Mouse (Mus musculus) midbrain, embryonic 14.5 days (tissue): Measurements from ENCODE around the gene Olfr1412. TPM values are rescaled to one million over a fixed set of nuclear protein-coding genes. Genes with fewer than 3 reads are reported as not detected.

ENCODE experiments used
- ATAC-seq: fragments of 200-750 bp; cut with Nextera tagmentation; 2 replicates; pipeline ENCODE4 v1.8.0; 2017; ENCODE audit warnings: moderate number of reproducible peaks, moderate library complexity; ENCODE audit not compliant: low FRiP score, low TSS enrichment
- DNase-seq: peaks from one replicate; pipeline ENCODE4 v3.0.0-alpha.2; 2015
- H3K27ac ChIP-seq: fragments of 300-500 bp; sonication (generic); replicated peaks from 2 replicates; pipeline ENCODE4 v1.5.1; 2014; ENCODE audit warnings: mild to moderate bottlenecking, low read depth, low read length, moderate library complexity
- H3K27me3 ChIP-seq: fragments of 300-500 bp; sonication (generic); 2 replicates; pipeline ENCODE4 v1.6.1; 2014; ENCODE audit warnings: low read length, control low read depth, mixed read lengths; ENCODE audit not compliant: control insufficient read depth, insufficient read depth
- H3K36me3 ChIP-seq: fragments of 300-500 bp; sonication (generic); 2 replicates; pipeline ENCODE4 v1.6.1; 2014; ENCODE audit warnings: low read length, control low read depth; ENCODE audit not compliant: control insufficient read depth, insufficient read depth
- H3K4me1 ChIP-seq: fragments of 300-500 bp; sonication (generic); 2 replicates; pipeline ENCODE4 v1.6.1; 2014; ENCODE audit warnings: mild to moderate bottlenecking, antibody characterized with exemption, low read length, control low read depth; ENCODE audit not compliant: control insufficient read depth, insufficient read depth
- H3K4me2 ChIP-seq: fragments of 300-500 bp; sonication (generic); 2 replicates; pipeline ENCODE4 v1.6.1; 2014; ENCODE audit warnings: mild to moderate bottlenecking, low read length, moderate library complexity
- H3K4me3 ChIP-seq: fragments of 300-500 bp; sonication (generic); replicated peaks from 2 replicates; pipeline ENCODE4 v1.5.1; 2014; ENCODE audit warnings: low read depth, low read length
- H3K9ac ChIP-seq: fragments of 300-500 bp; sonication (generic); replicated peaks from 2 replicates; pipeline ENCODE4 v1.6.1; 2014; ENCODE audit warnings: mild to moderate bottlenecking, low read length, moderate library complexity
- H3K9me3 ChIP-seq: fragments of 300-500 bp; sonication (generic); 2 replicates; pipeline ENCODE4 v1.6.1; 2016; ENCODE audit warnings: low read length, control low read depth, mixed read lengths; ENCODE audit not compliant: control insufficient read depth
- WGBS: fragments of 180-500 bp; shearing (Covaris S2); extraction: QIAGEN DNeasy Blood & Tissue Kit; methylation state at CpG from one replicate; pipeline ENCODE4 v1.1.7; 2014; 5-methylcytosine and 5-hydroxymethylcytosine counted together
- polyA plus RNA-seq: library from polyadenylated mRNA; unstranded; fragments of >200 nt; fragmentation: Nextera tagmentation; extraction: Ambion mirVana; gene quantifications from 2 replicates; pipeline ENCODE4 v1.2.1, GENCODE M21; 2014

The Olfr1412 gene
- not detected in 2 replicates for polyA plus RNA-seq

GRCm38 (mm10) chr1:92585479-92585878 is at the start of gene Olfr1412:
Olfr1412 (plus strand) TSS chr1:92585779.
- DNase-seq: no peak
- whole genome bisulfite sequencing: 90% methylated on average over 2 of the region's 2 CpGs
- H3K4me2 ChIP-seq: no peak within 1 kb of the TSS
- H3K27me3 ChIP-seq: no peaks in the 10 kb centered on the region
- ATAC-seq: no peak
- H3K36me3 ChIP-seq: no peaks in the 10 kb centered on the region
- H3K27ac ChIP-seq: no peak within 1 kb of the TSS
- H3K9me3 ChIP-seq: no peaks in the 10 kb centered on the region
- H3K4me1 ChIP-seq: no peaks in the 10 kb centered on the region
- no peak within 1 kb of the TSS for H3K9ac ChIP-seq
- no peak within 1 kb of the TSS for H3K4me3 ChIP-seq

- no peaks in the 10 kb centered on the region for H3K9me3 ChIP-seq
- WGBS: 48% methylated on average over 5 of the region's 5 CpGs
- DNase-seq: no peak
- no peaks in the 10 kb centered on the region for H3K27me3 ChIP-seq
- H3K4me3 ChIP-seq: no peak overlapping the region
- no peak for ATAC-seq
- no peaks in the 10 kb centered on the region for H3K36me3 ChIP-seq
- no peaks in the 10 kb centered on the region for H3K4me1 ChIP-seq
- no peak overlapping the region for H3K27ac ChIP-seq
- no peak overlapping the region for H3K9ac ChIP-seq
- no peak overlapping the region for H3K4me2 ChIP-seq
These were observed 48.6 kb upstream of the Olfr1412 start for GRCm38 (mm10) chr1:92536972-92537371.

- Histone ChIP-seq H3K27ac (no peak overlapping the region), H3K4me1 (no peaks in the 10 kb centered on the region), H3K27me3 (no peaks in the 10 kb centered on the region), H3K4me3 (no peak overlapping the region), H3K4me2 (no peak overlapping the region), H3K9me3 (no peaks in the 10 kb centered on the region), H3K36me3 (no peaks in the 10 kb centered on the region), H3K9ac (no peak overlapping the region)
- 46% methylated on average over 2 of the region's 2 CpGs for WGBS
- DNase-seq (no peak), ATAC-seq (no peak)
These were observed 46.5 kb upstream of the Olfr1412 start for GRCm38 (mm10) chr1:92539071-92539470.

- no peaks in the 10 kb centered on the region for H3K36me3 ChIP-seq
- no peak overlapping the region for H3K9ac ChIP-seq
- DNase-seq: no peak
- no peaks in the 10 kb centered on the region for H3K27me3 ChIP-seq
- 82% methylated on average over 2 of the region's 2 CpGs for WGBS
- no peak overlapping the region for H3K4me3 ChIP-seq
- no peaks in the 10 kb centered on the region for H3K4me1 ChIP-seq
- H3K27ac ChIP-seq: no peak overlapping the region
- no peak overlapping the region for H3K4me2 ChIP-seq
- no peak for ATAC-seq
- no peaks in the 10 kb centered on the region for H3K9me3 ChIP-seq
These were observed 39.6 kb upstream of the Olfr1412 start for GRCm38 (mm10) chr1:92545929-92546328.

GRCm38 (mm10) chr1:92571022-92571421 is 14.6 kb upstream of the Olfr1412 start, which contains the start of gene Olfr1413:
Olfr1413 (plus strand) TSS chr1:92571322.
- Histone ChIP-seq H3K9ac (no peak within 1 kb of the TSS), H3K36me3 (no peaks in the 10 kb centered on the region), H3K4me3 (no peak within 1 kb of the TSS), H3K4me1 (no peaks in the 10 kb centered on the region), H3K4me2 (no peak within 1 kb of the TSS), H3K9me3 (no peaks in the 10 kb centered on the region), H3K27ac (no peak within 1 kb of the TSS), H3K27me3 (no peaks in the 10 kb centered on the region)
- no peak for ATAC-seq
- WGBS: 89% methylated on average over 3 of the region's 3 CpGs
- DNase-seq: no peak

GRCm38 (mm10) chr1:92594111-92594510 is 8.5 kb downstream of the Olfr1412 start, which contains the start of gene Olfr1411:
Olfr1411 (plus strand) TSS chr1:92594411.
- Histone ChIP-seq H3K9me3 (no peaks in the 10 kb centered on the region), H3K36me3 (no peaks in the 10 kb centered on the region), H3K27ac (no peak within 1 kb of the TSS), H3K4me1 (no peaks in the 10 kb centered on the region), H3K27me3 (no peaks in the 10 kb centered on the region), H3K4me3 (no peak within 1 kb of the TSS), H3K4me2 (no peak within 1 kb of the TSS), H3K9ac (no peak within 1 kb of the TSS)
- no peak for DNase-seq
- ATAC-seq: no peak

GRCm38 (mm10) chr1:92596019-92596418 is 10.4 kb downstream of the Olfr1412 start:
- Histone ChIP-seq H3K27me3 (no peaks in the 10 kb centered on the region), H3K9me3 (no peaks in the 10 kb centered on the region), H3K36me3 (no peaks in the 10 kb centered on the region), H3K9ac (no peak overlapping the region), H3K4me2 (no peak overlapping the region), H3K4me3 (no peak overlapping the region), H3K4me1 (no peaks in the 10 kb centered on the region), H3K27ac (no peak overlapping the region)
- WGBS: 85% methylated on average over 3 of the region's 3 CpGs
- DNase-seq (no peak), ATAC-seq (no peak)

- DNase-seq: no peak
- no peaks in the 10 kb centered on the region for H3K4me1 ChIP-seq
- no peaks in the 10 kb centered on the region for H3K27me3 ChIP-seq
- no peak for ATAC-seq
- no peak within 1 kb of the TSS for H3K9ac ChIP-seq
- no peaks in the 10 kb centered on the region for H3K9me3 ChIP-seq
- WGBS: 97% methylated on average over 1 of the region's 1 CpGs
- H3K4me2 ChIP-seq: no peak within 1 kb of the TSS
- no peaks in the 10 kb centered on the region for H3K36me3 ChIP-seq
- H3K4me3 ChIP-seq: no peak within 1 kb of the TSS
- no peak within 1 kb of the TSS for H3K27ac ChIP-seq
These were observed 19.9 kb downstream of the Olfr1412 start, which contains the start of gene Olfr1410 for GRCm38 (mm10) chr1:92605482-92605881. Olfr1410 (plus strand) TSS chr1:92605782.

GRCm38 (mm10) chr1:92607711-92608110 is 22.1 kb downstream of the Olfr1412 start:
- H3K9ac ChIP-seq: no peak overlapping the region
- DNase-seq: no peak
- H3K4me2 ChIP-seq: no peak overlapping the region
- H3K4me3 ChIP-seq: no peak overlapping the region
- no peaks in the 10 kb centered on the region for H3K27me3 ChIP-seq
- ATAC-seq: no peak
- H3K27ac ChIP-seq: no peak overlapping the region
- no peaks in the 10 kb centered on the region for H3K4me1 ChIP-seq
- H3K9me3 ChIP-seq: no peaks in the 10 kb centered on the region
- no peaks in the 10 kb centered on the region for H3K36me3 ChIP-seq
- WGBS: 79% methylated on average over 4 of the region's 4 CpGs
